Mouse (Mus musculus): ENCODE measurements at regions not wholly inside any gene's neighbourhood (a gene's known extent, or its start where the extent isn't known, plus 50 kb on each side); places are given as distances from the start of the nearest gene placed in this dataset.

- no peak for DNase-seq
These were observed 127.9 kb downstream of the Opa1 start for GRCm38 (mm10) chr16:29706996-29707395.

GRCm38 (mm10) chr16:29707656-29708055 lies 128.5 kb downstream of the Opa1 start:
- no peak for DNase-seq

GRCm38 (mm10) chr16:29709072-29709471 lies 129.9 kb downstream of the Opa1 start:
- no peak for DNase-seq

GRCm38 (mm10) chr16:29711386-29711785 lies 132.3 kb downstream of the Opa1 start:
- DNase-seq: no peak

GRCm38 (mm10) chr16:29711912-29712681 lies 133.0 kb downstream of the Opa1 start:
- no peak for DNase-seq

- peak; percentile 74 for DNase-seq
These were observed 135.5 kb downstream of the Opa1 start for GRCm38 (mm10) chr16:29714612-29715127.

- DNase-seq: no peak
These were observed 139.8 kb downstream of the Opa1 start for GRCm38 (mm10) chr16:29718965-29719364.

- no peak for DNase-seq
These were observed 140.7 kb downstream of the Opa1 start for GRCm38 (mm10) chr16:29719571-29720451.

- no peak for DNase-seq
These were observed 146.0 kb downstream of the Opa1 start for GRCm38 (mm10) chr16:29725153-29725552.

- DNase-seq: no peak
These were observed 146.4 kb downstream of the Opa1 start for GRCm38 (mm10) chr16:29725563-29725962.

- no peak for DNase-seq
These were observed 148.3 kb downstream of the Opa1 start for GRCm38 (mm10) chr16:29727397-29727796.

- DNase-seq: peak; percentile 90
These were observed 149.8 kb downstream of the Opa1 start for GRCm38 (mm10) chr16:29728769-29729481.

- DNase-seq: no peak
These were observed 150.9 kb downstream of the Opa1 start for GRCm38 (mm10) chr16:29730010-29730409.

- DNase-seq: no peak
These were observed 153.8 kb downstream of the Opa1 start for GRCm38 (mm10) chr16:29732889-29733288.

GRCm38 (mm10) chr16:29733847-29734246 lies 154.7 kb downstream of the Opa1 start:
- DNase-seq: no peak

- peak; percentile 65 for DNase-seq
These were observed 155.2 kb downstream of the Opa1 start for GRCm38 (mm10) chr16:29734324-29734723.

- no peak for DNase-seq
These were observed 155.7 kb downstream of the Opa1 start for GRCm38 (mm10) chr16:29734738-29735250.

- no peak for DNase-seq
These were observed 156.4 kb downstream of the Opa1 start for GRCm38 (mm10) chr16:29735371-29736008.

GRCm38 (mm10) chr16:29736211-29736610 lies 157.1 kb downstream of the Opa1 start:
- DNase-seq: no peak

GRCm38 (mm10) chr16:29738075-29738474 lies 158.9 kb downstream of the Opa1 start:
- no peak for DNase-seq

GRCm38 (mm10) chr16:29742497-29743230 lies 163.5 kb downstream of the Opa1 start:
- no peak for DNase-seq

Measured in adrenal gland, postnatal 10 days (tissue).